Mouse (Mus musculus) heart, embryonic 16.5 days (tissue): Measurements from ENCODE around the gene Fmn2. TPM values are rescaled to one million over a fixed set of nuclear protein-coding genes. Genes with fewer than 3 reads are reported as not detected.

Experiments used
- ATAC-seq: fragments of 200-750 bp; cut with Nextera tagmentation; replicated peaks from 2 replicates; pipeline ENCODE4 v1.8.0; 2017; ENCODE audit warnings: moderate number of reproducible peaks; ENCODE audit not compliant: insufficient read depth, low FRiP score; ENCODE audit errors: extremely low read depth
- H3K27ac ChIP-seq: fragments of 300-500 bp; sonication (generic); 2 replicates; pipeline ENCODE4 v1.5.1; 2014; ENCODE audit warnings: mild to moderate bottlenecking, low read length, control low read depth, moderate library complexity
- H3K27me3 ChIP-seq: fragments of 300-500 bp; sonication (generic); 2 replicates; pipeline ENCODE4 v1.6.1; 2014; ENCODE audit warnings: low read length, mixed read lengths; ENCODE audit not compliant: control insufficient read depth, insufficient read depth
- H3K36me3 ChIP-seq: fragments of 300-500 bp; sonication (generic); 2 replicates; pipeline ENCODE4 v1.6.1; 2014; ENCODE audit not compliant: control insufficient read depth, insufficient read depth
- H3K4me1 ChIP-seq: fragments of 300-500 bp; sonication (generic); 2 replicates; pipeline ENCODE4 v1.6.1; 2014; ENCODE audit warnings: low read length, mixed read lengths; ENCODE audit not compliant: control insufficient read depth, insufficient read depth
- H3K4me2 ChIP-seq: fragments of 300-500 bp; sonication (generic); 2 replicates; pipeline ENCODE4 v1.6.1; 2014; ENCODE audit warnings: low read depth, mild to moderate bottlenecking, control low read depth, low read length
- H3K4me3 ChIP-seq: fragments of 300-500 bp; sonication (generic); 2 replicates; pipeline ENCODE4 v1.5.1; 2014; ENCODE audit warnings: mild to moderate bottlenecking, control low read depth, low read length
- H3K9ac ChIP-seq: fragments of 300-500 bp; sonication (generic); 2 replicates; pipeline ENCODE4 v1.6.1; 2014; ENCODE audit warnings: low read length, control low read depth
- H3K9me3 ChIP-seq: fragments of 300-500 bp; sonication (generic); replicated peaks from 2 replicates; pipeline ENCODE4 v1.6.1; 2016; ENCODE audit warnings: low read length; ENCODE audit not compliant: control insufficient read depth
- WGBS: fragments of 180-500 bp; shearing (Covaris S2); extraction: QIAGEN DNeasy Blood & Tissue Kit; methylation state at CpG from one replicate; pipeline ENCODE4 v1.1.7; 2014; 5-methylcytosine and 5-hydroxymethylcytosine counted together
- polyA plus RNA-seq: library from polyadenylated mRNA; unstranded; fragments of >200 nt; fragmentation: Nextera tagmentation; extraction: Ambion mirVana; gene quantifications from 2 replicates; pipeline ENCODE4 v1.2.1, GENCODE M21; 2015

Gene Fmn2
- polyA plus RNA-seq, 1 experiment from 2014 or later: 0.25 TPM

- H3K9ac ChIP-seq: no peak overlapping the region
- no peak for ATAC-seq
- H3K9me3 ChIP-seq: no peaks in the 10 kb centered on the region
- no peak overlapping the region for H3K4me2 ChIP-seq
- no peak overlapping the region for H3K27ac ChIP-seq
- no peak overlapping the region for H3K4me3 ChIP-seq
- no peaks in the 10 kb centered on the region for H3K27me3 ChIP-seq
- H3K4me1 ChIP-seq: no peaks in the 10 kb centered on the region
- 88% methylated on average over 6 of the region's 6 CpGs for WGBS
- no peaks in the 10 kb centered on the region for H3K36me3 ChIP-seq
Observed at GRCm38 (mm10) chr1:174637564-174638085, 136.0 kb downstream of the Fmn2 start.

GRCm38 (mm10) chr1:174640901-174641300 lies 139.3 kb downstream of the Fmn2 start:
- Histone ChIP-seq H3K27me3 (no peaks in the 10 kb centered on the region), H3K36me3 (no peaks in the 10 kb centered on the region), H3K4me1 (no peaks in the 10 kb centered on the region), H3K4me3 (no peak overlapping the region), H3K4me2 (no peak overlapping the region), H3K27ac (no peak overlapping the region), H3K9ac (no peak overlapping the region), H3K9me3 (no peaks in the 10 kb centered on the region)
- 66% methylated on average over 1 of the region's 1 CpGs for WGBS
- ATAC-seq: no peak

GRCm38 (mm10) chr1:174643431-174644010 lies 141.9 kb downstream of the Fmn2 start:
- WGBS: 84% methylated on average over 5 of the region's 5 CpGs

GRCm38 (mm10) chr1:174649421-174649826 lies 147.8 kb downstream of the Fmn2 start:
- ATAC-seq: no peak
- WGBS: 88% methylated on average over 11 of the region's 11 CpGs
- Histone ChIP-seq H3K4me1 (no peaks in the 10 kb centered on the region), H3K9me3 (no peaks in the 10 kb centered on the region), H3K4me3 (no peak overlapping the region), H3K27me3 (no peaks in the 10 kb centered on the region), H3K4me2 (no peak overlapping the region), H3K36me3 (no peaks in the 10 kb centered on the region), H3K9ac (no peak overlapping the region), H3K27ac (no peak overlapping the region)

More at GRCm38 (mm10) chr1:174643431-174644010, 141.9 kb downstream of the Fmn2 start:
- no peak overlapping the region for H3K4me2 ChIP-seq
- H3K9ac ChIP-seq: no peak overlapping the region
- no peak overlapping the region for H3K4me3 ChIP-seq
- no peaks in the 10 kb centered on the region for H3K36me3 ChIP-seq
- H3K27me3 ChIP-seq: no peaks in the 10 kb centered on the region
- no peak overlapping the region for H3K27ac ChIP-seq
- H3K9me3 ChIP-seq: no peaks in the 10 kb centered on the region
- H3K4me1 ChIP-seq: no peaks in the 10 kb centered on the region
- no peak for ATAC-seq

GRCm38 (mm10) chr1:174654565-174654964 lies 152.9 kb downstream of the Fmn2 start:
- 48% methylated on average over 5 of the region's 5 CpGs for WGBS
- Histone ChIP-seq H3K4me3 (no peak overlapping the region), H3K27ac (no peak overlapping the region)

GRCm38 (mm10) chr1:174655354-174655753 lies 153.7 kb downstream of the Fmn2 start:
- WGBS: 83% methylated on average over 9 of the region's 9 CpGs

More at GRCm38 (mm10) chr1:174654565-174654964, 152.9 kb downstream of the Fmn2 start:
- no peak overlapping the region for H3K4me2 ChIP-seq
- ATAC-seq: no peak
- H3K9me3 ChIP-seq: no peaks in the 10 kb centered on the region
- peaks cover 3% of the 10 kb centered on the region for H3K4me1 ChIP-seq
- no peaks in the 10 kb centered on the region for H3K27me3 ChIP-seq
- no peaks in the 10 kb centered on the region for H3K36me3 ChIP-seq
- H3K9ac ChIP-seq: no peak overlapping the region

GRCm38 (mm10) chr1:174656554-174656953 lies 154.9 kb downstream of the Fmn2 start:
- peaks cover 9% of the 10 kb centered on the region for H3K4me1 ChIP-seq
- no peak overlapping the region for H3K4me3 ChIP-seq
- ATAC-seq: no peak
- H3K9me3 ChIP-seq: no peaks in the 10 kb centered on the region
- no peak overlapping the region for H3K4me2 ChIP-seq
- H3K27me3 ChIP-seq: no peaks in the 10 kb centered on the region
- no peaks in the 10 kb centered on the region for H3K36me3 ChIP-seq
- no peak overlapping the region for H3K27ac ChIP-seq
- H3K9ac ChIP-seq: no peak overlapping the region
- WGBS: 78% methylated on average over 4 of the region's 4 CpGs

More at GRCm38 (mm10) chr1:174655354-174655753, 153.7 kb downstream of the Fmn2 start:
- Histone ChIP-seq H3K27me3 (no peaks in the 10 kb centered on the region), H3K9me3 (no peaks in the 10 kb centered on the region), H3K9ac (no peak overlapping the region), H3K36me3 (no peaks in the 10 kb centered on the region), H3K27ac (no peak overlapping the region), H3K4me1 (peaks cover 9% of the 10 kb centered on the region), H3K4me2 (no peak overlapping the region), H3K4me3 (no peak overlapping the region)
- ATAC-seq: no peak

- WGBS: 42% methylated on average over 12 of the region's 12 CpGs
- Histone ChIP-seq H3K36me3 (no peaks in the 10 kb centered on the region), H3K4me1 (peaks cover 9% of the 10 kb centered on the region), H3K9me3 (no peaks in the 10 kb centered on the region), H3K4me3 (no peak overlapping the region), H3K27me3 (no peaks in the 10 kb centered on the region), H3K27ac (peak overlapping the region; percentile 3; the same call in 1 of the 2 replicates), H3K4me2 (peak overlapping the region; percentile 36; the same call in 1 of the 2 replicates), H3K9ac (no peak overlapping the region)
- ATAC-seq: no peak
Observed at GRCm38 (mm10) chr1:174659459-174660223, 158.0 kb downstream of the Fmn2 start.

GRCm38 (mm10) chr1:174665116-174665515 lies 163.5 kb downstream of the Fmn2 start:
- H3K4me1 ChIP-seq: peaks cover 1% of the 10 kb centered on the region; the same call in 1 of the 2 replicates

More at GRCm38 (mm10) chr1:174665116-174665515, 163.5 kb downstream of the Fmn2 start:
- Histone ChIP-seq H3K27me3 (no peaks in the 10 kb centered on the region), H3K9ac (no peak overlapping the region), H3K4me3 (no peak overlapping the region), H3K36me3 (no peaks in the 10 kb centered on the region), H3K9me3 (no peaks in the 10 kb centered on the region), H3K4me2 (no peak overlapping the region), H3K27ac (no peak overlapping the region)
- no peak for ATAC-seq
